Mouse (Mus musculus): ENCODE data around the gene Lifr.

Lifr gene

DNA sequence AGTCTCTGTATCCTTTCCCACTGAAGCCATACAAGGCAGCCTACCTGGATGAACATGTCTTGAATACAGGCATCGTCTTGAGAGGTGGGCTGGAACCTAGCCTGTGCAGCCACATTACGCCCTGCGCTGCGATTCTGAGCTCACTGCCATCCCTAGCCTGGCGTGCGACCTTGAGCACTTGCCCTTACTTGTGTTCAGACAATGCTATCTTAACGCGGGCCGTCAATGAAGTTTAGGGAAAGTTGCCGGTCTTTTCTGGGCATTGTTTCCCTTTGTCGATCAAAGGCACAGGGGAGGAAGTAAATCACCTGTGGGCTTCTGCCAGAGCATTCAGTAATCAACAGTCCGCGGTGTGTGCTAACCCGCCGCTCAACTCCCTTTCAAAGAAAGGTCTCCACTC is 8.6 kb upstream of the Lifr start:
- no peak for DNase-seq

DNA sequence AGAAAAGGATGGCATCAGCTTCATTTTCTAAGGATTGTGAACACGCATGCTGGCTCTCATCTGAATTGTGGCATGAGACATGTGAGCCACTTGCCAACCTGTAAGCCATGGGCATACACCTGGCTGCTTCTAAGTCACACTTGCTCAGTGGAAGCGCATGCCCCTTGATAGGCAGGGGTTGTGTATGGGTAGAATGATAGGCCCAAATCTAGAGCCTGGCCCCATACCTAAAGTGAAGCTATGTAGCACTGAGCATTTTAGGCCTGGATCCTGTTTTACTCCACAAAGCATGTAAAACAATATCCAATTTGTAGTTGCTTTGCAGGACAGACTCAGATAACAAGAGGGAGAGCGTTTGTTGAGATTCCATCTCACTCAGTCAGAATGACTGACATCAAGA is 7.5 kb upstream of the Lifr start:
- DNase-seq = no peak

DNA sequence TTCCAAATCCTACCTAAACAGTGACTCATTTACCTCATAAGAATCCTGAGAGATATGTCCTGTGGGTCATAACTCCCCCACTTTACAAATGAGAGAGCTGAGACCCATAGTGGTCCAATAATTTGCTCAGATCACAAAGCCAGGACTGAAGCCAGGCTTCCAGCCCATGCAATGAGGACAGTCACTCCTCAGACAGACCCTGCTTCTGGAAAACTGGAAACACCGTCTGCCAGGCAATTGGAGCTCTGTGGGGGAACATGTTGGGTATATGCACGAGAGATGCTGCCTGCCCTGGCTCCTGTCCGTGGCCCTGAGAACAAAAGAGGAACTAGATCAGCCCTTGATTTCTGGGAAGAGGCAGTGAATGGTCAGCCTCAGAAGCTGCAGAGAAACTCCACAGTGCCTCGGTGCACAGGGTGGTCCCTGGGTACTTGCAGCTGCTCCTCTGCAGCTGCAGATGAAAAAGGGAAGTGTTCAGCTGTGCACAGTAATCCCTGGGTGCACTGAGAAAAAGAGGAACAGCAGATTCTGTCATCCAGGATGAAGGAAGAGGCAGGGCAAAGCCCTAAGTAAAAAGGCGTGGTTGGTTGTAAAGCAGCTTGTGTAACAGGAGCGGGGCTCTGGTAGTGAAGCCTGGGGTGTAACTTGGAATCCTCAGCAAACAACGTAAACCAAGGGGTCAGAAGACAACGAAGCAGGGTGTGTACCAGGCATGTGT is 5.5 kb upstream of the Lifr start:
- DNase-seq = no peak

DNA sequence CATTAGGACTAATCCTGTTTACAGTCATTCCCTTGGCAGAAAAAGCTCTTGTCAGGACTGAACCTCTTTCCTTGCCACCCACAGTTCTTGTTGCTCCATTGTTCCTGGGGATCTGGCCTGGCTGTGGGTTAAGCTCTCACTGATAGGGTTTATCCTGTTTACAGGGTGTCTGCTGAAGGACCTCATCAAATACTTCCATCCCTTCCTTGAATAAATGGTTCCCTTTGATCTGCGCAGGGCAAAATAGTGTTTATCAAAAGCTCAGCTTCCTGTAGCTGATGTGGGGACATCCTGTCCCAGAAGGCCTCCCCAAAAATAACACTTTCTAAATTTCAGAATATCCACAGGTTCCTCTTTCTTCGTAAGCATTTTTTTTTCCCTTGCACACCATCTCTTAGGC is 1.7 kb upstream of the Lifr start:
- DNase-seq = no peak

DNA sequence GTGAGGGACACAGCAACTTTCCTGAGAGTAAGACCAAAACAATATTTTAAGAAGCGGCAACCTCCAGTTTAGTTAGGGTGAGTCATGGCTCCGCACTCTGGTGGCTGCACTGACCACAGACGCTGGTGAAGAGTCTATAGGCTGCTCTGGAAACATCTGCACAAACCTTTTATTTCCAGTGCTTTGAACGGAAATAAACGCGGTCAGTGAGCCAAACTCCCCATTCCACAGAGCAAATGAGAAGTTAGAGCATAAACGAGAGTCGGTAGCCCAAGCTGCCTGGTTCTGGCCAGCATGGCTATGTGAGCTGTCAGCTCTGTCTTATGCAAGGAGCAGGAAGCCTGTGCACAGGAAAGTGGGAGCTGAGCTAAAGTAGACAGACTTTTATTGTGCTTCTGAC is 1.9 kb downstream of the Lifr start:
- no peak for DNase-seq

DNA sequence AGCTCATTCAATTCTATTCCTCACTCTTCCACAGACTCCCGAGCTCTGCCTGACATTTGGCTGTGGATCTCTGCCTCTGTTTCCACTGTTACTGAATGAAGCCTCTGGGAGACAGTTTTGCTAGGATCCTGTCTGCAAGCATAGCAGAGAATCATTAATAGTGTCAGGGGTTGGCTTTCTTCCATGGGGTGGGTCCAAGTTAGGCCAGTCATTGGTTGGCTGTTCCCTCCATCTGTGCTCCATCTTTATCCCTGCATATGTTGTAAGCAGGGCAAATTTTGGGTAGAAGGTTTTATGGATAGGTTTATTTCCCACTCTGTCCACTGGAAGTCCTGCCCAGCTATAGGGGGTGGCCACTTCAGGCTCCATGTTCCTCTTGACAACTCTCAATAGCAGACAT is 9.0 kb downstream of the Lifr start:
- no peak for DNase-seq

DNA sequence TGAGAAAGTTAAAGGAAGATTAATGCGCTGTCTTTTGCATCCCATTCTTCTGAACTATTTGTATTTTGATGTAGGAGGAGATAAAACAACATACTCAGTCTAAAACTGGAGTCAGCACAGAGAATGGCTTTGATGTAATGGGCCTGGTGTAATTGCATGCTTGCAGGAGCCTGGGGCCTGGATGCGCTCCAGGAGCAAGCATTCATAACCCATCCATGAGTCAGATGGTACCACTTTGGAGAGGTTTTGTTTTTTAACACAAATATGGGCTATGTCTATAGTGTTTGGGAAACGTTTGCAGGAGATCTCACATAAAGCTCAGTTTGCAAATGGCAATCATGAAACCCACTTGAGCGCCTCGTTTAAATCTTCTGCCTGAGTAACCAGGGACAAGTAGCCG is 9.8 kb downstream of the Lifr start:
- no peak for DNase-seq

DNA sequence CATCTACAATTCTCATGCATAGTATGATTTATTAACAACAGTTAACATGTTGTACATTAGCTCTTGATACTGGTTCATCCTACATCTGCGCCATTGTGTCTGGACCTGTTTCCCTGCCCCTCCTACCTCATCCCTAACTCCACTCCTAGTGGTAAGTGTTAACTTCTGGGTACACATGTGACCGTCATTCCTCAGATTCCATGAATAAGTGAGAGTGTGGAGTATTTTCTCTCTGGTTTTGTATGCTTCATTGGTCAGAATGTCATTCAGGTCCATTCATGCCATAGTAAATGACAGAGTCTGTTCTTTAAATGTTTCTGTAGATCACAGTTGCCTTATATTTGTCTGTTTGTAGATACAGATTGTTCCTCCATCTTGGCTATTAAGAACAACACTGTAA is 12.6 kb downstream of the Lifr start:
- DNase-seq = no peak

DNA sequence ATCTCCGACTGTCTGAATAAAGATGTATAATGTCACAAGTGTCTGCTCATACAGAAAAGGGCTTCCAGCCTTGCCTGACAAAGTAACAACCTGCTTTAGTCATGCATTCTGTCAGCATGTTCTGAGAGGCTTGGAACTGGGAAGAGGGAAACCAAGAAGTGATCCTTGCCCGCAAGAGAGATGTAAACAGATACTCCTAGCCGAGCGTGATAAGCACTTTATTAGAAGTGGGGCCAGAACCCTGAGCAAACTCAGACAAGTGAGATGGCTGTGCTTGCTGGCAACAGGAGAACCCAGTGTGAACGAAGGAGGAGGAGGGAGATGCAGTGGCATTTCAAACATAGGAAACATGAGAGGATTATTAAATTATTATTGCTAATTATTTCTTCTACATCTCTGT is 14.8 kb downstream of the Lifr start:
- no peak for DNase-seq

DNA sequence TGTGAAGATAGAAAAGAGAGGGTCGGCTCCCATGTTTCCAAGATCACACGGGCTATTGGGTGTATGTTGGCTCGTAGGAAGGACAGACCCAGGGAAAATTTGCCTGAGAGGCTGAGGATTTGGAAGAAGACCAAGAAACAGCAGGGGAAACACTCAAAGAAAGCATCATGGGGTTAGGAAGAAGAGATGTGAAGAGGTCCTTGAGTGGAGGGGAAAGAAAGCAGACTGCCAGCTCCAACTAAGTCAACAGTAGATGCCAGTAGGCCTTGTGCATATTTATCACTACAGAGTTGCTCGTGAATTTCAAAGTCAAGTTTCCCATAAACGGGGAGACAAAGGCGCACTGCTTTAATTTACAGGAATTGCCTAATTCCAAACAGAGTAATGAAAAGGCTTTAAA is 17.7 kb downstream of the Lifr start:
- no peak for DNase-seq

DNA sequence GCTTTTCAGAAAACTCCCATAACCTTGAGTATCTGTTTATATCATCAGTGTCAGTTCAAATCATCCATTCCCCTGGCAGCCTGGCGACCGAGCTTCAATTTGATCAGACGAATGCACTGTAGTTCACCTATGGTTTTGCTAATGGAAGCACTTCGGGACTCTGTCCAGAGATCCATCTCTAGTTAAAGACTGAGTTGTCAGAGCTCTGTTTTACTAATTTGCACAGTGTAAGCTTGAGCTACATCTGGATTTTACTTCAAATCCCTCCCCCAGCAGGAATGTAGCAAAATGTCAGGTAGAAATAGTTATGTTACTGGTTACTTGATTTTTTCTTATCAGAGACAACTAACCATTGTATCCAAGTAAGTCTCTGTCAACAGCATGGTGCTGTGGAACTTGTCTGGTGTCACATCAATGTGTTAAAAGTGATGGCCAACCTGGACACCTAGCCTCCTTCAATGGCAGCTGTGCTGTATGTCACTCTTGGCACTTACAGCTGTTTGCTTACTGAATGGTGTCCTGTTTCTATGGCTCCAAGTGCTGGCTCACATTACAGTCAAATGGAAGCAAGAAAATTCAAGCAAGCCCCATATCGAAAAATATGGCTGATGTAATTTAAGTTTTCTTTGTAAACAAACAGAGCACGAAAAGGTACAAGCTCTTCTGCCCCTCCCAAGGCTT is 22.0 kb downstream of the Lifr start:
- DNase-seq = no peak

DNA sequence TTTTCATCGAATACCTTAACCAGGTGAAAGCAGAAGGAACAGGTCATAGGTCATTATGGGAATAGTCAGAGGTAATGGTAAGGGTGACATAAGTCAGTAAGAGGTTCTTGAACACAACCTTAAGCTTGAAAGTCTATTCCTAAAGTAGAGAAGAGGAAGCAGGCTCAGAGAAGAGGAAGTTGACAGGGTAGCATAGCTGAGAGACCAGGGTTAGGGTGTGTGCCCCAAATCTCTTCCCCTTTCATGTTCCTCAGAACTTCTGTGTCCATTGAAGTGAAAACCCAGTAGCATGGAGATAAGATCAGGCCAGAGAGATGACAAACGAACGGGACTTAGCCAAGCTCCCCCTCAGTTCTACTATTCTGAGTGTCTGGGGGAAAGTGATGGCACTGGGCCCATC is 23.5 kb downstream of the Lifr start:
- DNase-seq = no peak

DNA sequence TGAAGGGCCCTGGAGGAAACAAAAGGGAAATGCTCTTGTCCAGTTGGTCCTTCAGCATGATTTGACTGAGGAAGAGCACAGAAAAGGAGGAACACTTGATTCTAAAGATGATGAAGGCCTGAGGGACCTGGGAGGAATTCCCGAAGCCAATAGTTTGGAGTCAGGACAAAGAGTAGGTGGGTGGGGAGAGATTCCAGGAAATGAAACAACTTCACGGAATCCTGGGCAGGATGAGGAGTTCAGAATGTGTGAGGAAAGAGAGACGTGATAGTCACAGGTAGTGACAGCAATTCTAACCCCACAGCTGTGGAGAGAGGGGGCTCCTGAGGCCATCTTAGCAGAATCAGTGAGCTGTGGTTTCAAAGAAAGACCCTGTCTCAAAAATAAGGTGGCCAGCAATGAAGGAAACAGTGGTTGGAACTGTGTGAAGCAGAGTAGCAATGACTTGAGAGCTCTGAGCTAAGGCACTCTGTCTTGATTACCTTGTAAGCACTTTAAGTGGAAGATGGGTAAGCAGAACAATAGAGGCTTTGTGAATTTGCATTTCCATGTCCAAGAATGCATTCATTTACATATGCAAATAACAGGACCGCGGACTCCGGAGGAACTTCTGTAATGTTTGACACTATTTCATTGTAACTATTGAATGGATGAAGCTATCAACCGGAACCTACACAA is 25.1 kb downstream of the Lifr start:
- no peak for DNase-seq

DNA sequence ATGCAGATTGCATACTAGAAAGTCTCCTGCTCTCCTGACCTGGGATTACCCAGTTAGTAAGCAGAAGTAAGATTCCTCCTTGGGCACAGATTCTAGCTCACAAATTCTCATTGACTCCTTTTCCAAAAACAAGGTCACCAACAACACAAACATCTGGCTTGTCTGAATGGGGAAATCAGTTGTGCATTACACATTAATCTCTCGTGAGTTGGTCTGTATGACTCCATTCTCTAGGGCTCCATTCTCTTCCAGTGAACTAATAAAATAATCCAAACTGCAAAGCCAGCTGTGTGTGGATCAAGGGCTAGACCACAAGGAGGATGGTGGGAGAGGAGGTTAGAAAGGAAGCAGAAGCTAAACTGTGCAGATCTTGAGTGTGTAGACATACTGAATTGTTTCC is 25.8 kb downstream of the Lifr start:
- DNase-seq = no peak

DNA sequence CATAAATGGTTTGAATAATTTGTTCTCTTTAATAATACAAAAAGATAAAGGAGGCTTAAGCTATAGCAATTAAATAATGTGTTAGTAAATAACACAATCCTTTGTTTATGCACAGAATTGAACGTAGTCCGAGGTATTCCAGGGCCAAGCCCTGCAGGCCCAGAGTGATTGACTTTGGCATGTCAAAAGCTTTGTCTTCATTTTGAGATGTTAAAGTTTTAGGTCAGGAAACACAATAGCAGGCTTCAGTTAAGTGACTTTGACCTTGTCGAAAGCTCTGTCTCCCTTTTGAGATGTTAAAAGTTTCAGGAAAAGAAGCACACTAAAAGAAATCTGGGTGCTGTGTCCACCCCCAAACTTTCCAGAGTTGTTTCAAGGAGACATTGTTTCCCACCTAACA is 26.3 kb downstream of the Lifr start:
- DNase-seq = no peak

DNA sequence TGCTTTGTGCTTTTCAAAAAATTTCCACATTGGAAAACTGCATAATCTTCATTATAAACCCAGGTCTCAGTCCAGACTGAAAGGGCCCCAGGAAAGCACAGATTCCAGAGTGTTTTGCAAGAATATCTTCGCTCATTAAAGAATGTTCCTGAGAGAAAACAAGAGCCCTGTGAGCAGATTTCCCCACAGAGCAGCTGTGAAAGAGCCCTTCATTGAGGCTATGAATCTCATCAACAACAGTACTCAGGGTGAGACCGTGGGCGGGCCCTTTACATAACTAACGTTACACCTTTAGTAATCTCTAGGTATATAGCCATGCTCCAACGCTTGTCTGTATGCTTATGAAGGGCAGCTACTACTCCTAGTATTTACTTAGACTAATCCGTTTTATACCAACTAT is 27.5 kb downstream of the Lifr start:
- no peak for DNase-seq

DNA sequence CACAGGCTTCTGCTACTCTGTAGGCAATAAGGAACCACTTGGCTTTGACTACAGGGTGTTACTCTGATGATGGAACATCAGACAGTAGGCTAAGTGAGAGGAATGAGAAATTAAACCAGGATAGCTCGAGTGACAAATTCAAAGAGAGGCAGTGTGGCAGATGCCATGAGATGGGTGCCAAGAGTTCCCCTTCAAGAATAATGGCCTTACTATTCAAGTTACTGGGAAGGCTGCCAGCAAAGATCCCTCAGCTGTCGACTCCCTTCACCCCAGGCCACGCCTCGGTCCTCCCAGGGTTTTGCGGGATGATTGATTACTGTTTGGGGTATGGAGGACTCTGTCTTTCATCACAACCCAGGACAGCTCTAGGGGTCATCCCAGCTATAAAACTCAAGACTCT is 28.4 kb downstream of the Lifr start:
- peak; percentile 38 for DNase-seq

DNA sequence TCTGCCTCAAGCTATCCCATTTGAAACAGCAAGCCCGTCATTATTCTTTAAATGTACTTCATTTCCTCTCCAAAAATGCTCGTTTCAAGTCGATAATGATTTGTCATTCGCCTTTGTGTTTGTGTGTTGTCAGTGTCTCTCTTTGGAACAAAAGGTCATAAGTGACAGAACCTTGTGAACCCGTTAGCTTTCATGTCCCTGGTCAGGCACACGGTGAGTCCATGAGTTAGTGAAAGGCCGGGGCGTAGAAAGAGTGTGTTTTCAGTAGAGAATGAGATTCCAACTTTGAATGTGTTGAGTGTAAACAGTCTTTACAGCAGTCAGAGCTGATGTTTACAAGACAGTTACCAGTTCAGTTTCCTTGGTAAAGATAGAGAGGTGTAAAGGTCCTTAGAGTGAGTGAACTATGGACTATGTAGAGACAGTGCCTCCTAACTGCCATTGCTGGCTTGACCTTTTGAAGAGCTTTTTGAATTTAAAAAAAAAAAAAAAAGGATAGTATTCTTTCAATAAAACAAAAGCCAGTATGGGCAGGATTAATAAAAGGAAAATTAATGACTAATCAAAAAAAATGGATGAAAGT is 29.6 kb downstream of the Lifr start:
- no peak for DNase-seq

DNA sequence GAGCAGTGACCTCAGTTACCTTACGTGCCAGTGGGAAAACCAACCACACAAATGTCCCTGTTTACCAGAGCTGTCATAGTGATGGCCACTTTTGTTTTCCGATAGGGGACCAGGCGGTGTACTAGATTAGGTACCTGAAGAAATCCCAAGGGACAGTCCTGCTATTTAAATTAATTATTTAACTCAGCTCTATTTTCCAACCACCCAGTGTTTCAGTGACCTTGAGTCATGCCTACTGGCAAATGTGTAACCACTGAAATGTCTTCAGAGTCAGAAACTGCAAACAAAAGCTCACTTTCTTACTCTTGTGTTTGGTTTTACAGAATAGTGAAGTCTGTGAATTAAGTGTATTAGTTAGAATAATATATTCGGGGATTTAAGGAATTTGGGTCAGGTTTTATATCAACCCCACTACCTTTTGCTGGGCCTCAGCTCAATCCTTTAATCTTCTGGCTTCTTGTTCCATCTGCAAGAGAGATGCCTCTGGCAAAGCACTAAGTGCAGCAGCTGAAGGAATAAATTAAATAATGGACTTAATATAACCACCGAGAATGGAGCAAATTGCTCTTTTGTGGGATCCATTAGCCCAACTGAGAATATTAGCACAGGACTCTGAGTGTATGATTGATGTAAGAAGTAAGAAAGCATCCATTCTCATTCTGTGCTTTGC is 33.5 kb downstream of the Lifr start:
- DNase-seq = no peak

DNA sequence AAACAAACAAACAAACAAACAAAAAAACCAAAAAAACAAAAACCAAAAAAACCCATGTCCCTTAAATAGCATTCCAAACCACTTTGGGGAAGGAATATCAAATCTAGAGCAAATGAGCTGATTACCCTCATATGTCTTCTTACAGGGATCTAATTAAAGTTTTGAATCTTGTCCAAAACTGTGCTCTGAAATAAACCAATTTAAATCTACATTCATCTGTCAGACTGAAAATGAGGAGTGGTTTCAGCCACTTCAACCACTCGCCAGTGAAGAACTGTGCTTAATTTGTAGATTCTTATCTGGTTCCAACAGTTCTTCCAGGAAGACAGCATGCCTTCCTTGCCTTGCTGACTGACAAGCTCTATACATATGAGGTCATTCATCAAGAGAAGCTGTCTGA is 35.8 kb downstream of the Lifr start:
- DNase-seq = no peak

DNA sequence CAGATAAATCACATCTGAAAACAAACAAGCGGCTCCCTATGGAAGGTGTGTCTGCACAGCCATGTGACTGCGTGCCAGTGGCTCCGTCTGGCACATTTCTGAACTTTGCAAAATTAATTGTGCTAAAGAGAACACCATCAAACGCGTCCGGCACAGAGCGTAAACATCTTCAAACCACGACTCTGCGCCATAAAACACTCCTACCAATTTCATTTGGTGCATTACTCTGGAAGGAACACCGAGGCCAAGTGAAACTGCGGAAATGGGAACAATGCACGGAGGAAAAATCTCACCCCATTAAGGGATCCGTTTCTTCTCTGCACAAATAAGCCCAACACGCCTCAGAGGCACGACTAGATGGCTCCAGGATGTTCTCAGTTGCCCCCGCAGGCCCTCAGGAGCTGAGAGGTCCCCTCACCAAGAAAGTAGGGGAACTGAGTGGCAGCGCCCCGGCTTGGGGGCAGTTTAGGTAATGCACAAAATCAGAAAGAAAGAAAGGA is 38.3 kb downstream of the Lifr start:
- no peak for DNase-seq

DNA sequence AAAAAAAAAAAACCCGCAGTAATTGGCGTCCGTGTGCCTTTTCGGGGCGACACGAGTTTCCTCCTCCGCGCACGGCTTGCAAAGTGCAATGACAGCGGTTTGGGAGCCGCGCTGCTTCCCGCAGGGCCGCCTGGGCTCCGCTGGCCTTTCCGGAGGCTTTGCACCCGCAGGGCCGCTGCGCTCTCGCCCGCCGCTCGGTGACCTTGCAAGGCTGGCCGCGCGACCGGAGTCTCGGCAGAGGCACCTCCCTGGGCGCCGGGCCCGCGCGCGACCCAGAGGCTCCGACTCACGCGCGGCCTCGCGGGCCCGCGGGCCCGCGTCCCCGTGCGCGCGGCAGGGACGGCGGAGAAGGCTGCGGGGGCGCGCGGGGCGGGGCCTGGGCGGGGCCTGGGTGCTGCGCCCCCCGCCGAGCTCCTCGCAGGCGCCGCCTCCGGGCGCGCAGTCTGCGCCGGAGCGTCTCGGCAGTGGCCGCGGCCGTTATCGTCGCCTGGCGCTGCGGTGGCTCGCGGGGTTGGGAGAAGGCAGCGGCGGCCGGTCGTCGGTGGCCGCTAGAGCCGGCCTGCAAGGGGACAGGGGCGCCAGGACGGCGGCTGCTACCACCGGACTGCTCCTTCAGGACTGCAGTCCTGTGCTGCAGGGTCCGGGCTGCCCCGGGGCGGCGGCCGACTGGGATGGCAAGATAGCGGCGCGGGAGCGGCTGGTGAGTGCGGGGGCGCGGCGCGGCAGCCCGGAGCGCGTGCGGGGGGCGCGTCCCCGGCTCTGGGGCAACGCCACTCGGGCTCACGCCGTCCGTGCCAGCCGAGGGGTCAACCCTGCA is 38.9 kb downstream of the Lifr start:
- DNase-seq = peak; percentile 88

DNA sequence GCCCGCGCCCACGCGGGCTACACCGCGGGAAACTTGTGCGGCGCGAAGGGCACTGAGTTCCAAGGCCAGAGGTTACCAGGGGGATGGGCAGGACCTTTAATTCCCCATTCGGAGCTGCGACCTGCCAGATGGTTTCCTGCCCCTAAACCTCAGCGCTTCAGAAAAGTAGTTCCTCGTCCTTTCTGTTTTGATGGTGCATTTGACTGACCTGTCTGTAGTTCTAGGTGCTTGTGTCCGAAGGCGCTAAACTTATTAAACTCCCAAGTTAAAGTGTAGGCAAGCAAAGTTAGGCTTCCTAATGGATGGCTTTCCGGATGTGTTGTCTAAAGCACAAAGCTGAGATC is 39.5 kb downstream of the Lifr start:
- DNase-seq = no peak

Measured in right cerebral cortex, postnatal 14 days (tissue).